Mouse (Mus musculus) midbrain, embryonic 14.5 days (tissue): ENCODE measurements at regions not wholly inside any gene's neighbourhood (a gene's known extent, or its start where the extent isn't known, plus 50 kb on each side); places are given as distances from the start of the nearest gene placed in this dataset.

Experiments used
- ATAC-seq: fragments of 200-750 bp; cut with Nextera tagmentation; 2 replicates; pipeline ENCODE4 v1.8.0; 2017; ENCODE audit warnings: moderate number of reproducible peaks, moderate library complexity; ENCODE audit not compliant: low FRiP score, low TSS enrichment
- DNase-seq: peaks from one replicate; pipeline ENCODE4 v3.0.0-alpha.2; 2015
- H3K27ac ChIP-seq: fragments of 300-500 bp; sonication (generic); replicated peaks from 2 replicates; pipeline ENCODE4 v1.5.1; 2014; ENCODE audit warnings: mild to moderate bottlenecking, low read depth, low read length, moderate library complexity
- H3K27me3 ChIP-seq: fragments of 300-500 bp; sonication (generic); 2 replicates; pipeline ENCODE4 v1.6.1; 2014; ENCODE audit warnings: low read length, control low read depth, mixed read lengths; ENCODE audit not compliant: control insufficient read depth, insufficient read depth
- H3K36me3 ChIP-seq: fragments of 300-500 bp; sonication (generic); 2 replicates; pipeline ENCODE4 v1.6.1; 2014; ENCODE audit warnings: low read length, control low read depth; ENCODE audit not compliant: control insufficient read depth, insufficient read depth
- H3K4me1 ChIP-seq: fragments of 300-500 bp; sonication (generic); 2 replicates; pipeline ENCODE4 v1.6.1; 2014; ENCODE audit warnings: mild to moderate bottlenecking, antibody characterized with exemption, low read length, control low read depth; ENCODE audit not compliant: control insufficient read depth, insufficient read depth
- H3K4me2 ChIP-seq: fragments of 300-500 bp; sonication (generic); 2 replicates; pipeline ENCODE4 v1.6.1; 2014; ENCODE audit warnings: mild to moderate bottlenecking, low read length, moderate library complexity
- H3K4me3 ChIP-seq: fragments of 300-500 bp; sonication (generic); replicated peaks from 2 replicates; pipeline ENCODE4 v1.5.1; 2014; ENCODE audit warnings: low read depth, low read length
- H3K9ac ChIP-seq: fragments of 300-500 bp; sonication (generic); replicated peaks from 2 replicates; pipeline ENCODE4 v1.6.1; 2014; ENCODE audit warnings: mild to moderate bottlenecking, low read length, moderate library complexity
- H3K9me3 ChIP-seq: fragments of 300-500 bp; sonication (generic); 2 replicates; pipeline ENCODE4 v1.6.1; 2016; ENCODE audit warnings: low read length, control low read depth, mixed read lengths; ENCODE audit not compliant: control insufficient read depth
- WGBS: fragments of 180-500 bp; shearing (Covaris S2); extraction: QIAGEN DNeasy Blood & Tissue Kit; methylation state at CpG from one replicate; pipeline ENCODE4 v1.1.7; 2014; 5-methylcytosine and 5-hydroxymethylcytosine counted together

- H3K27me3 ChIP-seq = no peaks in the 10 kb centered on the region
- no peak overlapping the region for H3K4me2 ChIP-seq
- H3K4me1 ChIP-seq = no peaks in the 10 kb centered on the region
- DNase-seq = peak; percentile 28
- H3K9me3 ChIP-seq = no peaks in the 10 kb centered on the region
- H3K36me3 ChIP-seq = no peaks in the 10 kb centered on the region
- H3K27ac ChIP-seq = no peak overlapping the region
- H3K4me3 ChIP-seq = no peak overlapping the region
- ATAC-seq = no peak
- 69% methylated on average over 14 of the region's 14 CpGs for WGBS
- H3K9ac ChIP-seq = no peak overlapping the region
Measured at GRCm38 (mm10) chr13:60409706-60410502, 191.8 kb upstream of the Dapk1 start.

GRCm38 (mm10) chr13:60416024-60416423, 185.7 kb upstream of the Dapk1 start:
- no peaks in the 10 kb centered on the region for H3K9me3 ChIP-seq
- H3K27me3 ChIP-seq = no peaks in the 10 kb centered on the region
- H3K27ac ChIP-seq = no peak overlapping the region
- no peak overlapping the region for H3K4me3 ChIP-seq
- ATAC-seq (no peak), DNase-seq (no peak)
- no peak overlapping the region for H3K9ac ChIP-seq
- WGBS = 74% methylated on average over 1 of the region's 1 CpGs
- H3K36me3 ChIP-seq = no peaks in the 10 kb centered on the region
- H3K4me2 ChIP-seq = no peak overlapping the region
- 0 out of 2 replicates have a peak, but pooled peaks cover 7% of the 10 kb centered on the region for H3K4me1 ChIP-seq

- Histone ChIP-seq H3K4me1 (0 out of 2 replicates have a peak, but pooled peaks cover 7% of the 10 kb centered on the region), H3K4me2 (no peak overlapping the region), H3K9ac (no peak overlapping the region), H3K36me3 (no peaks in the 10 kb centered on the region), H3K9me3 (no peaks in the 10 kb centered on the region), H3K27ac (no peak overlapping the region), H3K4me3 (no peak overlapping the region), H3K27me3 (no peaks in the 10 kb centered on the region)
- 92% methylated on average over 8 of the region's 8 CpGs for WGBS
- DNase-seq (no peak), ATAC-seq (no peak)
Measured at GRCm38 (mm10) chr13:60417015-60417414, 184.7 kb upstream of the Dapk1 start.

GRCm38 (mm10) chr13:60417436-60418158, 184.2 kb upstream of the Dapk1 start:
- DNase-seq = peak; percentile 51
- Histone ChIP-seq H3K4me2 (no peak overlapping the region), H3K36me3 (no peaks in the 10 kb centered on the region)

GRCm38 (mm10) chr13:60420386-60420785, 181.4 kb upstream of the Dapk1 start:
- WGBS = 7% methylated on average over 7 of the region's 7 CpGs
- no peak for DNase-seq
- ATAC-seq = no peak
- Histone ChIP-seq H3K4me3 (no peak overlapping the region), H3K27me3 (no peaks in the 10 kb centered on the region), H3K4me2 (no peak overlapping the region), H3K9ac (no peak overlapping the region), H3K27ac (no peak overlapping the region), H3K9me3 (no peaks in the 10 kb centered on the region), H3K4me1 (0 out of 2 replicates have a peak, but pooled peaks cover 7% of the 10 kb centered on the region), H3K36me3 (no peaks in the 10 kb centered on the region)

More at GRCm38 (mm10) chr13:60417436-60418158, 184.2 kb upstream of the Dapk1 start:
- Histone ChIP-seq H3K27ac (no peak overlapping the region), H3K9ac (no peak overlapping the region), H3K27me3 (no peaks in the 10 kb centered on the region), H3K9me3 (no peaks in the 10 kb centered on the region), H3K4me3 (no peak overlapping the region), H3K4me1 (0 out of 2 replicates have a peak, but pooled peaks cover 7% of the 10 kb centered on the region)
- 60% methylated on average over 14 of the region's 14 CpGs for WGBS
- no peak for ATAC-seq

- Histone ChIP-seq H3K27me3 (no peaks in the 10 kb centered on the region), H3K27ac (no peak overlapping the region), H3K4me3 (no peak overlapping the region), H3K9me3 (no peaks in the 10 kb centered on the region), H3K4me1 (0 out of 2 replicates have a peak, but pooled peaks cover 7% of the 10 kb centered on the region), H3K36me3 (no peaks in the 10 kb centered on the region), H3K4me2 (no peak overlapping the region), H3K9ac (no peak overlapping the region)
- DNase-seq (no peak), ATAC-seq (no peak)
- 66% methylated on average over 3 of the region's 3 CpGs for WGBS
Measured at GRCm38 (mm10) chr13:60420842-60421696, 180.7 kb upstream of the Dapk1 start.

GRCm38 (mm10) chr13:60424267-60424666, 177.5 kb upstream of the Dapk1 start:
- ATAC-seq (no peak), DNase-seq (no peak)
- Histone ChIP-seq H3K9ac (no peak overlapping the region), H3K4me2 (no peak overlapping the region), H3K4me1 (peaks cover 12% of the 10 kb centered on the region; the same call in 1 of the 2 replicates), H3K27ac (no peak overlapping the region), H3K4me3 (no peak overlapping the region), H3K9me3 (no peaks in the 10 kb centered on the region), H3K27me3 (no peaks in the 10 kb centered on the region), H3K36me3 (no peaks in the 10 kb centered on the region)
- whole genome bisulfite sequencing = 65% methylated on average over 6 of the region's 6 CpGs

- Histone ChIP-seq H3K4me1 (peaks cover 12% of the 10 kb centered on the region; the same call in 1 of the 2 replicates), H3K9me3 (no peaks in the 10 kb centered on the region), H3K36me3 (no peaks in the 10 kb centered on the region), H3K9ac (no peak overlapping the region), H3K27me3 (no peaks in the 10 kb centered on the region), H3K4me3 (no peak overlapping the region), H3K27ac (no peak overlapping the region), H3K4me2 (no peak overlapping the region)
- no peak for ATAC-seq
- WGBS = 76% methylated on average over 11 of the region's 11 CpGs
- no peak for DNase-seq
Measured at GRCm38 (mm10) chr13:60425140-60425539, 176.6 kb upstream of the Dapk1 start.
